Mouse (Mus musculus) lung, postnatal 14 days (tissue): Measurements from ENCODE around the gene Slco1a6.

Experiments
- DNase-seq: peaks from one replicate; pipeline ENCODE4 v3.0.0; 2021

The Slco1a6 gene

GRCm38 (mm10) chr6:142035771-142036170 is 172.6 kb downstream of the Slco1a6 start:
- DNase-seq = peak; percentile 13
